Mouse (Mus musculus) ovary, postnatal 36 days (tissue): ENCODE measurements at regions not wholly inside any gene's neighbourhood (a gene's known extent, or its start where the extent isn't known, plus 50 kb on each side); places are given as distances from the start of the nearest gene placed in this dataset.

Experiments used
- DNase-seq: peaks from one replicate; pipeline ENCODE4 v3.0.0; 2022; ENCODE audit warnings: low spot score, mixed read lengths

DNA sequence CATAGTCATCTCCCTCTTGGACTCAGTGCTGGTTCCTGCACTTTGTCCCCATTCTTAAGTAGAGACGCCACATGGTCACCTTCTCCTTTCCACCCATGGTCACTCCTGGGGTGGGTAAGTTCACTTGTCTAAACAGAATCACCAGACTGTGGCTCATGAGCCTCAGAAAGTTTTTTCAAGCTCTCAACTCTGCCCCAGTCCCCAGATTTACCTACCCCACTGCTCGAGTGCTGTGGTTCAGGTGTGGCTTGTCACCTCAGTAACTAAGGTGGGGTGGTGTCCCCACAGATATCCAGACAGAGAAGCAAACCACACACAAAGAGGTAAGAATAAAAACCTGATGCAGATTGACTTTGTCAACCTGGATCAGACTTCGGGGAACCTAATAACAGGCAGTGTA lies 87.6 kb downstream of the Rpl10-ps3 start:
- no peak for DNase-seq

DNA sequence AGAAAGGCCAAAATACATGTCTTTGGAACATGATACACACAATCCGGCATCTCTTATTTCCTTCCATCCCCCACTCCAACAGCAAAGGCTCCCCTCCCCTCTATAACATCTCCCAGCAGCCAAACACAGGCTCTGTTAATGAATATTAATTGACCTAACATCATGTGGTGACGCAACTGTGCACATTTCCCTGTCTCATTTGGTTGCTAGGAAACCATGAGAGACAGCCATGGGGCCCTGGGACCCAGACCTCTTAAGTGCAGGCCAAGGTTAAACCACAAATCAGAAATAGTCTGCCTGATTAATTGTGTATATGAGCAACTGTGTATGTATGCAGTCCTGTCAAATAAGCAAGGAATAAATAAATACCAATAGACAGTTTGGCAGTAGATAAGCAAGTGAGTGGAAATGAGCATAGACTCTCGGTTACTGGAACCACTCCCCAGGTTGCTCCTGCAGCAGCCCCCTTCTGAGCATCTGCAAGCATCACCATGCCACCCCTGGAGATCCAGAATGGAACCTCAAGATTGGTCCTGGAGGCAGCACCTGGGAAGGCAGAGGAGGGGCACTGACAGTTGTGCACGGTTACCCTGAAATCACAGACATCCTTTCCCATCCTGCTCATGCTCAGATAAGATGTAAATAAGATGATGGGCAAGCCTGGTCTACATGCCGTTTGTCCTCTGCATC lies 99.6 kb downstream of the Rpl10-ps3 start:
- DNase-seq, result no peak

GRCm38 (mm10) chr9:50240923-50241322 lies 103.8 kb downstream of the Rpl10-ps3 start:
- no peak for DNase-seq

- DNase-seq, result no peak
These were observed 108.9 kb downstream of the Rpl10-ps3 start for GRCm38 (mm10) chr9:50235908-50236307.

GRCm38 (mm10) chr9:50234655-50235054 lies 110.1 kb downstream of the Rpl10-ps3 start:
- no peak for DNase-seq

DNA sequence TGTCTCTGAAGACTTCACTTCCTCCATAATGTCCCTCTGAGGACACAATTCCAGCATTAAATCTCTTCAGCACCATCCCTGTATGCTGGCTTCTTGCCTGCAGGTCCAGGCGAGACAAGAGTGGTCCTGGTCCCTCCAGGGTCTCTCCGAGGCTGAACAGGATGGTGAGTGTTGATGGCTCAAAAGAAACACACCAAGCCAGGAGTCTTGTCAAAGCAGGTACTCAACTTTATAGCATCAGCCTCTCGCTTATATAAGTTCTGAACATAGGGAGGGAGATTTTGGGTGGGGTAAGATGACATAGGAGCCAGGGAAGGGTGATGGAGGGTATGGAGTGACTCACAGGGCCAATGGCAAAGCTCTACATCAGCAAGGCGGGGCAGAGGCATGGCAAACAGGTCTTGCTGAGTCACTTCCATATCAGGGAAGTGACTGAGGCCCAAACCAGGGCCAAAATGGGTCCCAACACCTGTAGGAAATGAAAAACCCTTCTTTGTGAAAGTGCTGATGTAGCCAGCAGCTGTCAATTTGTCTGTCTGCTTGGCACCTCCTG lies 111.7 kb downstream of the Rpl10-ps3 start:
- DNase-seq, result no peak

GRCm38 (mm10) chr9:50210481-50210880 lies 134.3 kb downstream of the Rpl10-ps3 start:
- no peak for DNase-seq

- DNase-seq, result no peak
These were observed 145.1 kb downstream of the Rpl10-ps3 start for GRCm38 (mm10) chr9:50199422-50200218.

DNA sequence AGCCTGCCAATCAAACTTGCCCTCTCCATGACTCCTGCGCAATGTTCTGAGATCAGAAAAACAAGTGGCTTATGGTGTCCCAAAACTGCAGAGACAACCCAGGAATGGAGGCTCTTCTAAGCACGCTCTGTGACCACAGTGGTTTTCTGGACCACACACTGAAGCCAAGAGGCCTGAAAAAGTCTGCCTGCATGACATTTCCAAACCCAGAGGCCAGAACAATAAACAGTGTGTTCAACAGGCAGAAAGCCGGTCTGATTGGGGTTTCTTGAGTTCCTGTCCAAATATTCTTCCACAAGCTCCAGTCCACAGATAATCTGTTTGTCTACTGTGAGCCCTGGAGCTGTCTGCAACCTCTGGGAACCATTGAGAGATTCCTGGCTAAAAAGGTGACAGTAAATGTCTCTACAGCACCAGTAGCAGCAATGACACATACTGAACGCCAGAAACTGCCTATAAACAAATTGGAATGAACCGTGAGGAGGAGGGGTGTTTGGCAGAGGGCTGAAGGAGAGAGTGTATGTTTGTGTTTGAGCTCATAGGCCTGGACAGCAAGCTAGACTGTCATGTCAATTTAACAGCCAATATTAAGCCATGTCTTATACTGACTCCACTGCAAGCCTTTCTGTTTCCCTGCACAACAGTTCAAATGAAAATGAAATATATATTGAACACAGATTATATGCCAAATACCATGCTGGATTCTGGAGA lies 152.2 kb downstream of the Rpl10-ps3 start:
- DNase-seq, result no peak

GRCm38 (mm10) chr9:50191136-50191535 lies 153.6 kb downstream of the Rpl10-ps3 start:
- no peak for DNase-seq

GRCm38 (mm10) chr9:50188576-50189070 lies 156.1 kb downstream of the Rpl10-ps3 start:
- DNase-seq, result no peak

DNA sequence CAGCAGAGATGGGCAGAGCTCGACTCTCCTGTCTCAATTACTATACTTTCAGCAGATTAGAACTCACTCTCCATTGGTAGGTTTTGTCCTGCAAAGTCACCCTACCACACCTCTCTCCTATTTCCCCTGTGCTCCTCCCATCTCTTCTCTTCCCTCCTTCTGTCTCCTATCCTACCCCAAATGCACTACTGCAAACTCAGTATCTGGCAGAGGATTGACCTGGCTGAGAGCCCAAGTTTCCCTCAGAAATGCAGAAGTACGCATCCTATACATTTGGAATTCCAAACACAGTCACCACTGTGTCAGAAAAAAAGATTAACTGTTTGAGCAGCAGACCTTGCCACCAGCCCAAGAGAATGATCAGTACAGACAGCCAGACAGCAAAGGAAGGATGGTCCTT lies 163.4 kb downstream of the Rpl10-ps3 start:
- no peak for DNase-seq

DNA sequence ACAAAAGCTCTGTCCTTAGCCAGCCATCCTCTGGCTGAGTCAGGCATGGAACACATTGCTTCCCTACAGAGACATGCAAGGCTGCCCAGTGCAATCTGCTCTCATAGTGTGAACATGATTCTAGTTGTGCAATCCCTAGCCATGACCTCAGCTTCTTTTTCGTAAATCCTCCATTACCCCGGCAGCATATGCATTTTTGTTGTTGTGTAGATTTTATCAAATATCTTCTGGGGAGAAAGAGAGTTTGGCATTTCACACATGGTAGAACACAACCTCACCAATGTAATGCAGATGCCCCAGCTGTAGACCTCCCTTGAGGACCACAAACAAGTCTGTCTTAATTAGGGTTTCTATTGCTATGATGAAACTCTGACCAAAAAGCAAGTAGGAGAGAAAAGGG lies 168.6 kb downstream of the Rpl10-ps3 start:
- DNase-seq, result no peak

DNA sequence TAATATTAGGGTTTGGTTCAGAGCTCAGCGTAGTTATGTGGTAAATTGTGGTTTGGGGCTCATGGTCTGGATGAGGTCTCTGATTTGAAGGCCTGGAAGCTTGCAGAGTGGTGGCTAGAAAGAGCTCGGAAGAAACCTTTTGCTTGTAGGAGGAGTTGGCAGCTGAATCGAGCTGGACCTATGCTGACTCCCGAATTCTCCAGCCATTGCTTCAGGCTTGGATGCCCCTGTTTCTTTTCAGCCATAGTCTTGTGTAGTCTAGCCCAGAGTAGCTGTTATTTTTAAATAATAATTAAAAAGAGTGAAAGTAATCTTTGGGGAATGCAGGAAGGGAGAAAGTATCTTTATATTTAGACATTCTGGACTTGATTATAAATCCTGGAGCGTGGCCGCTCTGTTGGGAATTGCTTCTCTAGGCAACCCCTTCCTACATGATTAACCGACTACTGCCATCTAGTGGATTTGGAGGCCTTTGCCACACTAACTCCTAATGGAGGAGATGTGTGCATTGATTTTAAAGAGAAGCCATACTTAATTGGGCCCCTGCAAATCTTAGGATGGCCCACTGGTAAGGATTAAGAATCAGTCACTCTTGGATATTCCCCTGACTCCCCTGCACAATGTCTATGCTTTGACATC lies 172.8 kb downstream of the Rpl10-ps3 start:
- peak; percentile 30 for DNase-seq

- no peak for DNase-seq
These were observed 173.6 kb downstream of the Rpl10-ps3 start for GRCm38 (mm10) chr9:50171164-50171563.

DNA sequence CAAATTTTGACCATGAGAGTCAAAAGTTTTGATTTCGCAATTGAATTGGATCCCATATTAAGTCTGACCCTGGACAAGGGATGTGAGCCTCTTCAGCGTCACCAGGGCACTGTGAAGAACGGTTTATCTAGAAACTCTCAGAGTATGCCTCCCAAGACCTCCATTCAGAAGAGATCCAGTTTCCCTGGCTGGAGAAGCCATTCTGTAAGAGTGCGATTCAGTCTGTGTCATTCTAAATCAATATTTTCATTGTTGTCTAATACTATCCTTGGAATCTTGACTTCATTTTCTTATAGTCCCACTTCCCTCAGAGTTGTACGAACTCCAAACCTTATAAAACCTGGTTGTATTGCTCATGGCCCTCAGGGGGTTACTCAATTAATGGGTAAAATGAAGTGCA lies 174.1 kb downstream of the Rpl10-ps3 start:
- DNase-seq, result no peak

GRCm38 (mm10) chr9:50154618-50155017 lies 190.2 kb downstream of the Rpl10-ps3 start:
- DNase-seq, result no peak

GRCm38 (mm10) chr9:50150091-50150490 lies 194.7 kb downstream of the Rpl10-ps3 start:
- no peak for DNase-seq

DNA sequence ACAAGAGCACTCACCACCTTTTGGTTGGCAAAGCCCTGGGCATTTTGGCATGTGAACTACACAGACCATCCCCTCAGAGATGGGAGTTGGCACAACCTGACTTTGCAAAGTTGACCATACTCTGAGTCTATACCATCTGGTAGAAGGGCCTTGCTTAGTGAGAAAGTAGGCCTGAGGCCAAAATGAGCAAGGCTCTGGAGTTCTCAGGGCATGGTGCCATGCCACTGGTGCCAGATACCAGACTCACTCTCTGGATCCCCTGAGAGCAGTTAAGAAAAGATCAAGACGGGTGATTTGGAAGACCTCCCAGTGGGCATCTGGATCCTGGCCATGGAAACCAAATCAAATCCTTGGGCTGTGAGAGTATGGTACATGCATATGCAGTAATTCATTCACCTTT lies 202.0 kb downstream of the Rpl10-ps3 start:
- peak; percentile 20 for DNase-seq

GRCm38 (mm10) chr9:50142091-50142490 lies 202.7 kb downstream of the Rpl10-ps3 start:
- DNase-seq, result no peak

DNA sequence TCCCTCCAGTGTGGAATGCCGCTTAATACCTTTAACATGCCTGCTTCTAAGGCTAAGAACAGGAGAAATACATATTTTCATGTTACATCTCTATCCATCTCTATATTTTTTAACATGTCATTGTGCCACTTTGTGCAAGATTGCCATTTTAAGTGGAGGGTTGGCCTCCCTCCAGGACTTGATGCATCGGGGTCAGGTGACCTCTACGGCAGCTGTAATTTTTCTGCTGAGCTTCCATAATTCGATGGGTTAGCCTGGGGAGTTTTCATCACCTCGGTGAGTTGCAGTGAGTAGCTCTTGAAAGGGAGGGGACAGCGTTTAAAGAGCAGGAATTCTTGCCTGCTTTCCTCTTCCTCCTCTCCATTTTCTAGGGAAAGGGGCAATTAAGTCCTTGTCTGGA lies 203.6 kb downstream of the Rpl10-ps3 start:
- no peak for DNase-seq
